Mouse (Mus musculus) urinary bladder, postnatal 10 days (tissue): ENCODE data around the gene Gpatch2.

Experiments
- DNase-seq: peaks from one replicate; pipeline ENCODE4 v3.0.0; 2022; ENCODE audit warnings: low spot score

The Gpatch2 gene

DNA sequence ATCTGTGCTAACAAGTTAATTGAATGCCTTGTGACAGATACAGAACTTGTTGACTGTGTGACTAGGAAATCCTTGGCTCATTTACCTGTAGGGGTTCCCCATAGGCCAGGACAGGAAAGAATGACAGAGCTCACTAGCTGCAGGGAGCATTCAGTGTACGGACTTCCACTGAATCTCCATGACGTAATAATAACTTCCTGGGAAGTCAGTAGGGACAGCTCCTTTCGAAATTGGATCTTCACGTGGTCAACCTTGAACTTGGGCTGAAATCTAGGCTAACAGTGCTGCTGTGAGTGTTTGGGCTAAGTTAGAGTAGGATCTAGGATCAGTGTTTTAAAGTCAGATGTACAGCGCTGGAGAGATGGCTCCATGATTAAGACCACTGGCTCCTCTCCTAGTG lies 29.4 kb downstream of the Gpatch2 start:
- no peak for DNase-seq

DNA sequence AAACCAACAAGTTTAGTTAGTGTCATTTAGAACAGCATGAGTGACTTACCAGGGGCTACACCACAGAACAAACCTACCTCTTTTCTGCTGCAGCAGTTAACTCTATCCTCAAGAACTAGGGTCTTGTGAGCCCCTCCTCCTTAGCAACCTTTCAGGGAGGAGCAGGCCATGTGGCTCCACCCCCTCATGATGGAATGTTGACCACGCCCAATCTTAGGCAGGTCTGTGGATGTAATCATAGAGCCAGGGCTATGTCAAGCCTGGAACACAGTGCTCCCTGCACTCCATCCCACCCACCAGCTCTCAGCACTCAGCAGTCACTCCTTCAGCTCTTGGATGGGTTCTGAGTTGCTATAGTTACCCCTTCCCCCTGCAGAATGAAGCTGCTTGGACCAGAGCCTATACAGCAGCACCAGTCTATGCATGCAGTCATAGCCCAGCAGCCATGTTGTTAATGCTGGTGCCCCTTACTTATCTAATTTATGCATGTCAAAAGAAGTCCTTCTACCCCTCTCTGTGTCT lies 35.5 kb downstream of the Gpatch2 start:
- no peak for DNase-seq

GRCm38 (mm10) chr1:187258756-187259155 lies 43.4 kb downstream of the Gpatch2 start:
- no peak for DNase-seq

DNA sequence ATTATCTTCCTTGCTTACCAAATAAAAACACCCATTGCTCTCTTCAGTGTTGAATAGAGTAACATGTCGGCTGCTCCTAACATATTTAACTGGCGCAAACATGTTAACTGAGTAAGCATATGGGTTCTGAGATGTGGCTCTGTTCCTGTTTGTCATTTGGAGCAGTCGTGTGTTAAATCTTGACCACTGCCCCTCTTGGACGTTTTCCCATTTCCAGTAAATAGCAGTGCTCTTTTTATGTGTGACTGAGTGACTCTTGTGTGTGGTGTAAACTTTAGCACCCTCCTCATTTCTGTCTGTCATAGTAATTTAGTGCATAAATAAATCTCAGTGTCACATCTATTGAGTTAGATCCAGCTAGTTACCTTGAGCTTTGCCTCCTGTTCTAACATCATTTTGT lies 52.3 kb downstream of the Gpatch2 start:
- no peak for DNase-seq

GRCm38 (mm10) chr1:187270318-187271247 lies 55.3 kb downstream of the Gpatch2 start:
- DNase-seq, result no peak

- DNase-seq, result no peak
These were observed 62.0 kb downstream of the Gpatch2 start for GRCm38 (mm10) chr1:187277324-187277723.

DNA sequence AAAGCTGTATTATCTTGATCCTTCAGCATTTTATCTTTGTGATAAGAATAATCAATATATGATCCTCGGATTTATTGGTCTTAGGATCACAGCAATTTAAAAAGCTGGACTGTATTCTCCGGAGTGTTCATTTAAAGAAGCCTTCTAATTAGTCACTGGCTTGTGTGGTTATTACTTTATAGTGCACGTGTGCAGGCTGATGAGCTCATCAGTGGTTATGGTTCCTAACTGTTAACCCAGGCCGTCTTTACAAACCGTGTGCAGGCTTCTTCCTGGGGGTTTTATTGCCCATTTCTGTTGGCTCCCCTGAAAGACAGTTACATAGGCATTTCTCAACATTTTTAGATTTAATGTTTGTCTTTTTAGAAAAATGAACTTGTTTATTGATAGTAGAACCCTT lies 63.2 kb downstream of the Gpatch2 start:
- DNase-seq, result no peak

- DNase-seq, result no peak
These were observed 64.5 kb downstream of the Gpatch2 start for GRCm38 (mm10) chr1:187279776-187280175.

- no peak for DNase-seq
These were observed 67.0 kb downstream of the Gpatch2 start for GRCm38 (mm10) chr1:187282321-187282720.

DNA sequence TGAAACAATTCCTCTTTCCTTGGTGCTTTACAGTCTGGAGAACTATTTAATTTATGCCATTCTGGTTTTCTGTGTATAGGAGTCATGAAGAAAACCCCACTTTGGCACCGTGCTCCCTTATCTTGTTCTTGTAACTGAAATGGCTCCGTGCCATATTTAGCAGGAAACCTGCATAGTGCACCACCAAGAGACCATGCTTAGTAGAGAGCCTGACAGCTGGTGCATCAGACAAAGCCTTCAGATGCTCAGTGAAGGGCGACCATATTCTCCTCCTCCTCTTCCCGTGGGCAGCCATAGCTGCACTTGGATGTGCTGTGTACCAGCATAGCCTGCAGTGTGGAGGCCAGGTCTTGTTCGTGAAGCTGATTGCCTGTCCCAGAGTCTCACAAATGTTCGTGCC lies 67.5 kb downstream of the Gpatch2 start:
- no peak for DNase-seq

DNA sequence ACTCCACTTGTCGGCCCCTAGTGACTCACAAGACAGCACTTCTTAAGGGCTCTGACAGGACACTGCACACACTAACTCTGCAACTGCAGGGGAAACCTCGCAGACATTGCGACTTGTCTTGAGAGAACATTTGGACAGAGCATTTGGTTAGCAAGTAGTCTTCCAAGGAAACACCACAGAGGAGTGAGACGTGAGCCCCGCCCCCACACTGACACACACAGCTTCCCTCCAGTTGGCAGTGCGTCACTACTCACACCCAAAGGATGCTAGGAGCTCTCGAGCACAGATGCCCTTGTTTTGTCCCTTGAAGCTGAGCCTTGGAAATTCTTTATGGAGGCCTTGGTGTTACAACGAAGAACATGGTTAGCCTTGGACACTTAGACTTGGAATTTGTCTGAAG lies 70.4 kb downstream of the Gpatch2 start:
- DNase-seq, result no peak

GRCm38 (mm10) chr1:187286411-187286810 lies 71.1 kb downstream of the Gpatch2 start:
- DNase-seq, result no peak

GRCm38 (mm10) chr1:187286924-187287323 lies 71.6 kb downstream of the Gpatch2 start:
- no peak for DNase-seq

- no peak for DNase-seq
These were observed 74.9 kb downstream of the Gpatch2 start for GRCm38 (mm10) chr1:187290186-187290585.

GRCm38 (mm10) chr1:187291480-187292394 lies 76.4 kb downstream of the Gpatch2 start:
- no peak for DNase-seq

DNA sequence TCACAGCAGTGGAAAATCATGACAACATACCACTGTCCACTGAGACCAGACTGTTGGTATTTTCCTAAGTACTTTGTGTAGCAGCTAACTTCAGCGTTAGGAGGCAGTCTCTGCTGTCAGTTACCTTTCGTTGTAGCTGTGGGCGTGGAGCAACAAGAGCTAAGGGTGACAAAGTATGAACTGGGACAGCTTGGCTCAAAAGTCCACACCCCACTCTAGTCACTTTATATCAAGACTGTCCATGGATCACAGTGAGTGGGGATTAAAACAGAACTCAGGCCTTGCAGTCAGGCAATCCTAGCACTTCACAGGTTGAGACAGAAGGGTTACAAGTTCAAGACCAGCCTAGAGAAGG lies 77.1 kb downstream of the Gpatch2 start:
- no peak for DNase-seq

GRCm38 (mm10) chr1:187293233-187293632 lies 77.9 kb downstream of the Gpatch2 start:
- DNase-seq, result no peak

- no peak for DNase-seq
These were observed 79.2 kb downstream of the Gpatch2 start for GRCm38 (mm10) chr1:187294522-187294921.

GRCm38 (mm10) chr1:187295038-187295559 lies 79.8 kb downstream of the Gpatch2 start:
- no peak for DNase-seq

DNA sequence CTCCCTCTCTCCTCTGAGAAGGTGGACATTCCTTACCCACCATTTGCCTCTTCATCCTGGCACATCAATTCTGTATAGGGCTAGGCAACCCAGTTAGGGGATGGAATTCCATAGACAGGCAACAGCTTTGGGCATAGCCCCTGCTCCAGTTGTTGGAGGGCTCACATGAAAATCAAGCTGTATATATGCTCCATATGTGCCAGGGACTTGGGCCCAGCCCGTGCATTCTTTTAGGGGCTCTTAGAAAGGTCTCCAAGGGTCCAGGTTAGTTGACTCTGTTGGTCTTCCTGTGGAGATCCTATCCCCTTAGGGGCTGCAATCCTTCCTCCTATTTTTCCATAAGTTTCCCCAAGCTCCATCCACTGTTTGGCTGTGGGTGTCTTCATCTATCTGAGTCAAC lies 80.4 kb downstream of the Gpatch2 start:
- no peak for DNase-seq

- DNase-seq, result no peak
These were observed 83.9 kb downstream of the Gpatch2 start for GRCm38 (mm10) chr1:187299236-187299635.

DNA sequence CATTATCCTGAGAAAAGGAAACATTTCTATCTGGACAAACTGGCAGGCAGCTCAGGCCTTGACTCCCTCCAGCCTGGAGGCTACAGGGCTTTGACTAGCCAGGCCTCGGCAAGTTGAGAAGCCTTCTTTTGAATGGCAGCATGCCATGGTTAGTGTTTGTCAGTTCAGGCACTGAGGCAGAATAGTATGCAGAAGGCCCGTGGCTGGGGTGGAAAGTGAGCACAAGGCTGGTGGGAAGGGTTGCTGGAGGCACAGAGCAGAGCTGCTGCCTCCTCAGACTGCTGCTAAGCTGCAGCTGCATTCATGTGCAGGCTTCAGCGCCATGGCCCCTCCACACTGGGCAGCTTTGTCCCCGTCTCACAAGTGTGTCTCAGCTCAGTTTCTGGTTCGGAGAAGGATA lies 85.3 kb downstream of the Gpatch2 start:
- DNase-seq, result no peak
